Mouse (Mus musculus) telencephalon, adult 2 months (tissue): ENCODE measurements around the gene Izumo4.

Source experiments
- DNase-seq: peaks from one replicate; pipeline ENCODE4 v3.0.0-alpha.2; 2011; ENCODE audit warnings: low read depth, low spot score

Gene Izumo4

DNA sequence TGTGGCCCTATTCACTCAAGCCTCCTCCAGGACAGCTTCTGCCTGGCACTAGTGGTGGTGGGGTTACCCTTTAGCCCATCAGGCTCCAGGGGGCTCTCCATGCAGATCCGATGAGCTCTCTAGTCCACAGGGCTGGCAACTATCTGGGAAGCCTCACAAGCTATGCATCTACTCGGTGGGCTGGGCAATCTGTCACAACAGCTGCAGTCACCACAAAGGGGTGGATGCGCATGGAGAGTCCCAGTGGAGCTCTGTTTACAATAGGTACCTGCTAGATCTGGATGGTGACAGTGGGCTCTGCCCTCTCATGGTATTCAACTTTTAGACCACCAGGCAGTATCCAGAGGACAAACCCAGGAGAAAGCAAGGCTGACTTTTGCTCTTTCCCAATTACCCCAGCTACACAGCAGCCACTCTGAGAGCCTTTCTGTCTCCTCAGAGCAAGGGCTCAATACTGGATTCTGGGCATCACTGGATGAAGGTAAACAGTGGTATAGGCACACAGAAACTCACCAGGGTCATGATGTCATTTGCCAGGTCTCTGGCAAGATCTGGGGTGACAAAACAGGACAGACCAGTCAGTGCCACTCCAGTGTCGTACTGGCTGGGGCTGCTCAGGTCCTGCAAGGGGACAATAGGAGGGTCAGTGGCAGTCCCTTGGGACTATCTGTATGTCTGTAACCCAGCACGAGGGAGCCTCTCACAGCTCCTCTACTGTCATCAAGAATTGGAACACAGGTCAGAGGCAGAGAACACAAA, 25.6 kb downstream of the Izumo4 start:
- DNase-seq, result no peak

DNA sequence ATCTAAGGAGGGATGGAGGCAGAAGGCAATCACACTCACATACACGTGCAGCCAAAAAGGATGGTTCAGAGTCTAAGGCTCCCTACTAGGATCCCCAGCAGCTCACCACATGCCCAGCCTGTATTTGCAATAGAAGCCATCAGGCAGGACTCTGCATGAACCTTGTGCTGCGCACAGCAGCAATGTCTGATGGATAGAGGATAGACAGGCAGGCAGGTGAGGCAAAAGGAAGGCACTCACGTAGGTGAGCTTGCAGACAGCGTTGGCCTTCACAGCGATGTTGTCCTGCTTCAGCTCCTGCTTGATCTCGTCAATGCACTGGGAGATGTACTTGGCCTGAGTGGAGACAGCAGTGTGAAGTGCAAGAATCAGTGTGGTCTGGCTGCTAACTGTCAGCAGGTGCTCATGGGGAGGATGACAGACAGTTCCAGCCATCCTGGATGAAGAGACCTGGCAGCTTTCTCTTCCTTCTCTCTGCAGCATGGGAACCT, 30.7 kb downstream of the Izumo4 start:
- DNase-seq, result no peak

DNA sequence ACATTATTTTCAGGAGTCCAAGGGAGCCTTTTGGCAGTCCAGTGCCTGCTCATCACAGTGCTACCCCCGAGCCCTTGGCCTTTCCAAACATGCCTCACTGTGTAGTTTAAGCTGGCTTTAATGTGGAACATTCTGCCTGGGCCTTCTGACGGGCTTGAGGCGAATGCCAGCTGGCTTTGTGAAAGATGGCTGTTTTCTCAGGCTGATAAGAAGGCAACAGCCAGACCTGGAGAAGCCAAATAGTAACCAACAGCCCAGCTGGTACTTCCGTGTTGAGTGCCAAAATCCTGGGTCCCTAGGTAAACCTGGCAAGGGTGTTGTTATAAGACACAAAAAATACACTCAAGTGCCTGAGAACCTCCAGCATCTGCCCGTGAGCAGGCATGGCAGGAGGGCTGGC, 34.7 kb downstream of the Izumo4 start:
- no peak for DNase-seq

DNA sequence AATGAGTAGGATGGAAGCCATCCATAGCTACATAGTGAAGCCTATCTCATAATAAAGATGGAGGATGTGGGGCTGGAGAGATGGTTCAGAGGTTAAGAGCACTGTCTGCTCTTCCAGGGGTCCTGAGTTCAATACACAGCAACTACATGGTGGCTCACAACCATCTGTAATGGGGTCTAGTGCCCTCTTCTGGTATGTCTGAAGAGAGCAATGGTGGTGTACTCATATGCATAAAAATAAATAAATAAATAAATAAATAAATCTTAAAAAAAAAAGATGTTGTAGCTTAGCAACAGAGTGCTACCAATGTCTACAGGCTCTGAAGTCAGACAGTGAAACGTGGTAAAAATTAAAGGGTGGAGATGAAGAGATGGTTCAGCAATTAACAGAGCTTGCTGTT, 36.7 kb downstream of the Izumo4 start:
- DNase-seq, result no peak

DNA sequence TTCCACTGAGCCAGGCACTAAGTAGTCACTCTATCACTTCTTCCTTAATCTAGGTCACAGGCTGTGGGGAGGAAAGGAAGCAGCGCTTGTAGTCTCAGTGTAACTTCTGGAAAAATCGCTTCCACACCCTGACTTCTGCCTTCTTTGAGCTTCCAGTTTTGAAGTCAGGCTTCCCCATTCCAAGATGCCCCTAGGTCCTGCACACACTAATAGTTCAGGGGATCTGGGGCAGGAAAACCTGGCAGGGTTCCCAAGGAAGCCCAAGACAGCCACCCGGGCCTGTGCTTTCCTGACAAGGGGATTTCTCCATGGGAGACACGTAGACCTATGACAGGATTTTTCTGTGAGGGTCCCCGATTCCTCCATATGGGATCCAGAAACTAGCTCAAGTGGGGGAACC, 39.2 kb downstream of the Izumo4 start:
- DNase-seq, result no peak

DNA sequence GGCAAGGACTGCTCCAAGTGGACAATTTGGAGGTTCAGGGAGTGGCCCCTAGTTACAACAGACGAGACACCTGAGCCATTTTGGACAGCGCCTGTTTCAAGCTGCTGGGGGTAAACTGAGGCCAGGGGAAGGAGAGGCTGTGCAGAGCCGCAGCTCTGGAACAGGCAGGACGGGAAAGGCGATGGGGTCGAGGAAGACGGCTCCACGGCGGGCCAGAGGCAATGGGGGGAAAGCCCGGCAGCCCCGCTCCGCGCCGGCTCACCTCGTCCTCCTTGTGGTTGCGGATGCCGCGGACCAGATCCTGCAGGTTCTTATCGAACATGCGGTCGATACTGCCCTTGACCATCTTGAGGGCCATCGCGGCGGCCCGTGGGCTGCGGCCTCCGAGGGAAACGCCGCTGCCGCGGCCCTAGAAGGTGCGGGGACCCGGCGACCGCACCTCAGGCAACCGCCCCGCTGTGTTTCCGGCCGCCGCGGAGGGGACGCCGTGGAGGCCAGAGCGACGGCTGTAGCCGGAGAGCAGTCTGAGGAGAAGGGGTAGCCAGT, 39.7 kb downstream of the Izumo4 start:
- DNase-seq, result no peak

DNA sequence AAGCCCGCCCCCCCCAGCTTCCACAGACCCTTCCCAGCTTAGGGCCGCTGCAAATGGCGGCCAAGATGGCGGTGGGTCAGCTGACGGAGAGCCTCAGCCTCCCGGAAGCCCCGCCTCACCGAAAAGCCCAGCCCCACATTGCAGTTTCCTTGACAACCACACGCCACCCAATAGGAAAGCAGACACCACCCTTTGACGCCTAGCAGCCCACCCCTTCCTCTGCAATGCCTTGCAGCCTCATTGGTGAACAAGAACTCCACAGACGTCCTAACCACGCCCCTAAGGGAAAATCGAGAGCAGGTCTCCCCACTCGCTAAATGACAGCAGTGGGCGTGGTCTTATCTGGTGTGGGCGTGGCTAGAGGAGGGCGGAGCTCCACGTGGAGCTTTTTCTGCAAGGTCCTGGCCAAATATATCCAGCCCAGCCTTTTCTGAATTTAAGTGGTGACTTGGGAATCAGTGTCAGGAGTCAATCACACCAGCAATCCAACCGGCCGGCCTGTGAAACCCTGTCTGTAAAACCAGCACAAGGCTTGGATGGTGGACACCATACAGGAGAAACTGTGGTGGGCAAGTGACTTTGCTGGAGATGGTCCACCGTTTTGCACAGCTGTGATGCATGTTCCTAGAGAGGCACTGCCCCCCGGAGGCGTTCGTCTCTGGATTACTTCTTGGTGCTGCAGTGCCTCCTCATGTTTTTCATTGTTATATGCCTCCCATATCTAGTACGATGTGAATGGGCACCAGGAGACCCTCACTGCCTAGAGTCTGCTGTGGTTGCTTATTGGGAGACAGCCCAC, 40.4 kb downstream of the Izumo4 start, which contains the start of gene Ap3d1:
Gene Ap3d1 (minus strand): TSS at position 85 of the 799 bp plus-strand sequence.
- peak; percentile 100 for DNase-seq

DNA sequence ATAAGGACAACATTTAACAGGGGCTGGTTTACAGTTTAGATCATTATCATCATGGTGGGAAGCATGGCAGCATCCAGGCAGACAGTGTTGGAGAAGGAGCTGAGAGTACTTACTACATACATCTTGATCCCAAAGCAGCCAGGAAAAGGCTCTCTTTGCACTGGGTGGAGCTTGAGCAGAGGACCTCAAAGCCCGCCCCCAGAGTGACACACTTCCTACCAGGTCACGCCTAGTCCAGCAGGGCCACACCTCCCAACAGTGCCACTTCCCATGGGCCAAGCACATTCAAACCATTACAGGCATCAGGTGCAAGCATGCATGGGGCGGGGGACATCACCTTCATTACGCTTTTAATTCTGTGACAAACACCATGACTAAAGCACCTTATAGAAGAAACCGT, 42.3 kb downstream of the Izumo4 start:
- DNase-seq, result no peak

DNA sequence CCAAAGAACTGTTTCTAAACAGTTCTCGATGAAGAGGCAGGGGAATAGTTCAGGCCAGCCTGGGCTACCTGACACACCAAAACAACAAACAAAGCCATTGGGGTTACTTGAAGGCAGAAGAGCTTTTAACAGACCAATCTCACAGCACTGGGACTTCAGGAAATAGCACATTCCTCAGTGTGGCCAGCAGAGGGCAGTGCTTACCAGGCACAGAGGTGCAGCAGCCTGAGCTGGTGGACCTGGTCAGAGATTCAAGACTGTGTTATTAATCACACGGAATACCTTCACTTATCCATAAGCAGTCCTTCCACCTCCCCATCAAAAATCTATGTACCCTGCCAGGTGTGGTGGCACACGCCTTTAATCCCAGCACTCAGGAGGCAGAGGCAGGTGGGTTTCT, 45.4 kb downstream of the Izumo4 start:
- no peak for DNase-seq

DNA sequence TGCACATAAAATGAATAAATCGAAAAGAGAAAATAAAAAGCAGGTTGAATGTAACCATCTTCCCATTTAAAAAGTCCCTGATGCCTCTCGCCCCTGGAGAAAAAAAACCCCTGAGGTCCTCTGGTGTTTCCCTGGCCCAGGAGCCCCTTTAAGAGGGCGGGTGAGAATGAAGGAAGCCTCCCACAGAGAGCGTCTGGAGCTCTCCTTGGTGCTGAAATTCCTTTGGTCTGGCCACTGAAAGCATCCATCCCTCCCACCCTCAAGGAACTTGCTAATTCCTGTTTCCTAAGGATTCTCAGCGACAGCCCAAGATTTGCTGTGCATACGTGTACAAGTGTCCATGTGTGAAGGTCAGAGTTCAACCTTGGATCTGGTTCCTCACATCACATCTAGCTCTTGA, 46.6 kb downstream of the Izumo4 start:
- DNase-seq, result no peak

DNA sequence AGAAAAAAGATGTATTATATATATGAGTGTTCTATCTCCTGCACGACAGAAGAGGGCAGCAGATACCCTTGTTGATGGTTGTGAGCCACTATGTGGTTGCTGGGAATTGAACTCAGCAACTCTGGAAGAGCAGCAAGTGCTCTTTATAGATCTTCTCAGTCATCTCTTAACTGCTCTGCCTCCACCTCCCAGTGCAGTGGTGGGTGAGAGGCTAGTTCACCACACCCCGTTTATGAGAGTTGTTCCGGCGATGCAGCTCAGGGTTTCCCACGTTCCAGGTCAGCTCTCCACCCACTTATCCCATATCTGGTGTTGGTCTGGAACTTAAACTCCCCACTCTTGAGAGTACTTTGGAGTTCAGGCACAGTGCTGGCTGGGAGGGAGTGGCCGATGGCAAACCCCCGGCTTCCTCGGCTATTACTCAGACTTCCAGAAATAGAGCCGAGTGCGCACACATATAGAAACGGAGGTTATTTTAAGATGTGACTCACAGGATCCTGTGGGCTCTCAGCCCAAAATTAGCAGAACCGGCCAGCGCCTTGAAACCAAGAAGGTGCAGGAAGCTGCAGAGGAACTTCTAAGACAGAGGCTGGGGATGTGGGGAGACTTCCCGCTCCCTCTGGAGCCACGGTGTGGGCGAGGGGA, 49.3 kb downstream of the Izumo4 start:
- DNase-seq, result peak; percentile 87

DNA sequence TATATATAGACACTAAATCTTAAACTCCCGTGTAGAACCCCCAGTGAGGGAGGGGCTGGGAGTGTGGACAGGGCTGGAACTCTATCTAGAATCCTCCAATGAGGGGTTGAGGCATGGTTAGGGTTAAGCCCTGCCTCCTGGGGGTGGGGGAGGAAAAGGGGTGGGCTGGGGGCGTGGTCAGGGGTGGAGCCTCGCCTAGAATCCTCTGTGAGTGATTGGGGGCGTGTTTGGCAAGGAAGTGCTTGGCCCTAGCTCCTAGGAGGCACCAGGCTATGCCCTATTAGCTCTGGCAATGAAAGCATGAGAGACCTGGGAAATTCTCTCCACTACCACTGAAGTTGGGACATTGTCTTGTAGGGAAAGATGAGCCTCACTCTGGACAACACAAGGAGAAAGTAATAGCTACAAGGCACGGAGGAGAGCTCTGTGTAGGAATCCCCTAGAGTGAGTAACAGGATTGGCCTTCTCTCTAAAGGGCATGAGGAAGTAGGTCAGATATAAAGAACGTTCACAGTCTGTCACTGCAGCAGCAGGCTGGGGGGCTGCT, 50.2 kb downstream of the Izumo4 start:
- no peak for DNase-seq

DNA sequence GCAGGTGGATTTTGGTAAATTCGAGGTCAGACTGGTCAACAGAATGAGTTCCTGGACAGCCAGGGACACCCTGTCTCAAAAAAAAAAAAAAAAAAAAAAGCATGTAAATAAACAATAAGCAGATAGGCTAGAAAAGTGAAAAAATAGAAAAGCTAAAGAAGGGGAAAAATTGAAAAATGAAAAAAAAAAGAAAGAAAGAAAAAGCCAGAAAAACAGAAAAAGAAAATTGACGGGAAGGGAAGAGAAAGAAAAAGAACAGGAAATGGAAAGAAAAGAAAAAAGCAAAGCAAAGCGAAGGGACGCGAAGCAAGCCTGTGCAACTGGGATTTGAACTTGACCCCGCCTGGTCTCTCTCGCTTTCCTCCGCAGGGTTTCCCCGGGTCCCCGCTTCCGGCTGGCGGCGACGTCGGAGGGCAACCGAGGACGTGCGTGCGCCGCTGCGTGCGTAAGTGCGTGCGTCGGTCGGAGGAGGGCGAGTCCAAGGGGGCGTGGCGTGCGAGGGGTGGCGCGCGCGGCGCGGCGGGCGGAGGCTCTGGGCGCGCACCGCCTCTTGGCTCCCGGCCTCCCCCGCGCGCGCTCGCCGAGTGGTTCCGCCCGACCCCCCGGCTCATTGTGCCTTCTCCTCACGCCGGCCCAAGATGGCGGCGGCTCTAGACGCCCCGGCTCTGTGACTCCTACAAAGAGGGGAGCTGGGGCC, 52.8 kb downstream of the Izumo4 start, which contains the start of gene Dot1l:
Gene Dot1l (plus strand): TSS at position 613 of the 697 bp plus-strand sequence.
- DNase-seq, result peak; percentile 91
